Mouse (Mus musculus) embryo, embryonic 9.5 days (tissue): ENCODE results near the gene Rxra.

ENCODE experiments used
- DNase-seq: peaks from one replicate; pipeline ENCODE4 v3.0.0-alpha.2; 2017; ENCODE audit errors: extremely low spot score

Gene Rxra

DNA sequence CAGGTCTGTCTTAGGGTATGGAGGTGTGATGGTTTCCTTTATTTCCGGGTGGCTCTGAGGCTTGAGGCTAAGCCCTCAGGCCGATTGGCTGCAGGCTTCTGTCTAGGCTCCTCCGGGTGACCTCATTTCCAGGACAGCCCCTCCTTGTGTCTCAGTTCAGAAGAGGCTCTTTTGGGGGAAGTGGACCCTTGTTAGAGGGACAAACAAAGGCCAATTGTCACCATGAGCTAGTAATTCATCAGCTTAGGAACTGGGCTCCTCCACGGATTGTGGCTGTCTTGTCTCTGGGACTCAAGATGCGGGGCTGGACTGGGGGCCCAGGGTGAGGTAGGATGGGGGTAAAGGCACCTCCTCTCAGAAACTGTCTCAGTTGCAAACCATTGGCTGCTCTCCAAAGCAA, 5.5 kb upstream of the Rxra start:
- DNase-seq: no peak

- no peak for DNase-seq
Measured at GRCm38 (mm10) chr2:27671633-27672091, 4.6 kb upstream of the Rxra start.

GRCm38 (mm10) chr2:27676478-27677325, 462 bp downstream of the Rxra start:
- peak; percentile 79 for DNase-seq

GRCm38 (mm10) chr2:27677411-27678310, 1.4 kb downstream of the Rxra start:
- peak; percentile 64 for DNase-seq

DNA sequence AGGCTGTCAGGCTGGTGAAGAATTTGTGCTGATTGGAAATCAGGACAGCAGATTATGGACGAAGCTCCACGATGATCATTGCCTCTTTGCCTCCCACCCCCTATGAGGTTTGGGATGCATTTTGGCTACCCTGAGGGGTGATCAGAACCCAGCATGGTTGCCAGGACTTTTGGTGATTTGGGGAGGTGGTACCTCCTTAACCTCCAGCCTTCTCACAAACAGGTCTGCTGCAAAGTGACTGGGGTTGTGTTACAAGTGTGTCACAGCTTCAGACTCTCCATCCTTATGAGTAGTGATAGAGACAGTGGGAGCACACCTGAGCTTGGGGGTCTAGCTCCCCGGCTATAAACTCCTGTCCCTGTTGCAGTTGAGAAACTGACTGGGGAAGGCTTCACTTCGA, 2.1 kb downstream of the Rxra start:
- DNase-seq: no peak

GRCm38 (mm10) chr2:27678836-27679480, 2.7 kb downstream of the Rxra start:
- no peak for DNase-seq

DNA sequence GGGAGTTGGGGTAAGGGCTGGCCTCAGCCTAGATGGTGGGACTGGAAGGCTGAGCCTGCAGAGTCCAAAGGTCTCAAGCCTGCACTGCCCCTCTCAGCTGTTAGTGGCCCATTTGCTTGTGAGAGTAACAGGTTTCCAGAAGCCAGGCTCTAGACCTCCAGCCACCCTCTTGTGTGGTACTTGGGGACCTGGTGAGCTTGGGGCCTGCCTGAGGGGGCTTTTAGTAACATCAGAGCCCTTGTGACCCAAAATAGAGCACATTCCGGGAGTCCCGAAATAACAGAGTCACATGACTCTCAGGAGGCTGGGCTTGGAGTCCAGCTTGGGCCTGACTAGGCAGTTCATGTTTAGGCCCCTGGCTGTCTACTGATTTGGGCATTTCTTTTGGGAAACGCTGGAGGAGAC, 3.4 kb downstream of the Rxra start:
- DNase-seq: no peak

- DNase-seq: no peak
Measured at GRCm38 (mm10) chr2:27680058-27680457, 3.8 kb downstream of the Rxra start.

GRCm38 (mm10) chr2:27680595-27680994, 4.4 kb downstream of the Rxra start:
- no peak for DNase-seq

GRCm38 (mm10) chr2:27681426-27681825, 5.2 kb downstream of the Rxra start:
- DNase-seq: no peak

DNA sequence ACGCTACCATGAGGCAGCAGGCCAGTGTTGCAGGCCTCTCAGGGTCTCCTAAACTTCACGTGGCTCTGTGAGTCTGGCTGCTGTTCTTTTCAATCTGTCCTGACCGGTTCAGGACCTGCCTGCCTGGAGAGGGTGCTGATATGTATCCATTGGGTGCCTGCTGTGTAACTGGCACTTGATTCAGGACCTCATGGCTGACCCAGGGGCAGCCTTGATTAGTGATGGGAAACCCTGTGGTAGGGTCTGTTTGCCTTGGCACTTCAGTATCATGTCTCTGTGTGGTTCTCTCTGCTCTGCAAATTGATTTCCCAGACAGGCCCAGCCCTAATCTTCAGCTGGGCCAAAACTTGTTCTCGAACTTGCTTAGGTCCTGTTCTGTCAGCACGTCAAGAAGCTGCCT, 5.9 kb downstream of the Rxra start:
- DNase-seq: no peak

- DNase-seq: no peak
Measured at GRCm38 (mm10) chr2:27684017-27684657, 7.9 kb downstream of the Rxra start.

GRCm38 (mm10) chr2:27685917-27686316, 9.7 kb downstream of the Rxra start:
- no peak for DNase-seq

DNA sequence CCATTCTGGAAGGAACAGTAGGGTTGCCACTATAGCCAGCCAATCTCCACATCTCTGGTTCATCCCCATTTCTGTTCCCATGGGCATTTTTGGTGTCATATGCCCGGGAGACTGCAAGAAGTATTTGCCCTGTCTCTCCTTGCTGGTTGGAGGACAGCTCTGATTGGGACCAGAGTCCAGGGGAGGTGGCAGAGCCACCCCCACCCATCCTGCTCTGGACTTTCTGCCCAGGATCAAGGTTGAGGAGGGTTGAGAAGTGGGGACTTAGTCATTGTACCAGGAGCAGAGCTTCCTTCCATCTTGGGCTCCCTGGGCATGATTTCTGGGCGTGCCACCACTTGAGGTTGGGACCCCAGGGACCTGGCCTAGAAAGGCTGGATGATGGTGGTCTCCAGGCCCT, 10.1 kb downstream of the Rxra start:
- no peak for DNase-seq

- DNase-seq: no peak
Measured at GRCm38 (mm10) chr2:27687041-27687440, 10.8 kb downstream of the Rxra start.

GRCm38 (mm10) chr2:27687973-27688372, 11.7 kb downstream of the Rxra start:
- no peak for DNase-seq

DNA sequence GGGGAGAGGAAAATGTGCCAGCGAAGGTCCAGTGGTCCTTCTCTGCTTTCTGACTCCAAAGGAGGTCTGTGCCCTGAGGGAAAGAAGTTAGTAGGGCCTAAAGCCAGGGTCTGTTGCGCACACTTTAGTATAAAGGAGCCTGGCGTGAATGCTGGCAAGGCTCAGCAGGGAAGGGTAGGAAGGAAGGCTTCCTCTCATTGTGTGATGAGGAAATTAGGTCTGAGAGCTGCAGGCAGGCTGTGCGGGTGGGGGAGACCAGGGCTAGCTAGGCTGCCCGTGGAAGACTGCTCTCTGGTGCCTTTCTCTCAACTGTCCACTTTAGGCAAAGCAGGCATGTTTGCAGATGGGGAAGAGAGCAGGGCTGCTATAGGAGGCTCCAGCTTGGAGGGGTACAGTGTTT, 14.5 kb downstream of the Rxra start:
- DNase-seq: no peak

DNA sequence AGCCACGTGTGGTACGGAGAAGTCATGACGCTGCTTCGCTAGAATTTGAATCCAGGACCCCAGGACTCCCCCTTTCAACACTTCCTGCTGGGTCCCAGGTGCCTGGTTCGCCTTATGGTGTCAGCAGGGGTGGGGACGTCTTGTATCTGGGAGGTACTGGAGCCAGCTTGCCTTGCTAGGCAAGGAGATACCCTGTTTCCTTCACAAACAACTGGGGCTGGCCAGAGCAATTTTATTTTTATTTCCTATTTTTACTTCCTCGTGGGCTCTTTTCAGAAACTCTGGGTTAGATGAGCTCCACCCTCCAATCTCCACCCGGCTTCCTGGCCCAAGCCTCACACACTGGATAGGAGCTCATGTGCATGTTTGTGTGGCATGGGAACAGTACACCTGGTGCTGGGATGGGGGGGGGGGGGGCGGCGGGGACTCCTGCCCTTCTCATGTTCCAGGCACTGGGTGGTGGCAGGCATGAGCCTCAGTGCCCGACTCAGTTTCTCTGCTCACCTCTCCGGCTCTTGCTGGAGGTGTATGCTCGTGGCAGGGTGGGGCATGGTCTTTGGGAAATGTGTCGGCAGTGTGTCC, 15.0 kb downstream of the Rxra start:
- no peak for DNase-seq

DNA sequence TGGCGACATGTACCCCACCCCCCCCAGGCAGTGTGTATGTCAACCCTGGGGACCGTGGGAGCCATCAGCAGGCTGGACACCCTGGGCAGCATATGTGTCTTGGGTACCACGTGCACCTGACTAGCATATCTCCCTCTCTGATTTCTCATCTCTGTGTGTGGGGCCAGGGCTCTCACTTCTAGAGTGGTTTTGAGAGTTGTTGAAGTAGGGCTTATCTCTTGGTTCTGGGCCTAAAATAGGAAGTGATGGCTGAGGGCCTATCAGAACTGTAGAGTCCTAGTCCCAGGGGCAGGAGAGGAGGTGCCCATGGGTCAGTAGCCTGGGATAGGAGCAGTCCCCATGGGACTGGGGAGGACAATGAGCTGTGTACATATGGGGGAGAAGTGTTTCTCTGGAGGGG, 16.4 kb downstream of the Rxra start:
- DNase-seq: no peak

GRCm38 (mm10) chr2:27693684-27694083, 17.4 kb downstream of the Rxra start:
- DNase-seq: no peak

GRCm38 (mm10) chr2:27699574-27699973, 23.3 kb downstream of the Rxra start:
- peak; percentile 44 for DNase-seq
